Mouse (Mus musculus) layer of hippocampus, adult 6 months (tissue): Measurements from ENCODE around the gene AI661453. TPM values are rescaled to one million over a fixed set of nuclear protein-coding genes. Genes with fewer than 3 reads are reported as not detected.

Experiments used
- long read RNA-seq, 2 experiments: library from polyadenylated mRNA; unstranded; transcript quantifications; one replicate each; pipeline ENCODE4 v2.0.0; 2019 to 2020
- polyA plus RNA-seq: library from polyadenylated mRNA; unstranded; fragments of <200 nt; fragmentation: Nextera tagmentation; gene quantifications from 2 replicates; pipeline ENCODE4 v1.2.3, GENCODE M21; 2021

AI661453 gene
- polyA plus RNA-seq: 0.09 TPM in 1 of 2 replicates, not detected in the other
- long read RNA-seq, experiment 1: 0 reads
- long read RNA-seq, experiment 2: 0 reads

DNA sequence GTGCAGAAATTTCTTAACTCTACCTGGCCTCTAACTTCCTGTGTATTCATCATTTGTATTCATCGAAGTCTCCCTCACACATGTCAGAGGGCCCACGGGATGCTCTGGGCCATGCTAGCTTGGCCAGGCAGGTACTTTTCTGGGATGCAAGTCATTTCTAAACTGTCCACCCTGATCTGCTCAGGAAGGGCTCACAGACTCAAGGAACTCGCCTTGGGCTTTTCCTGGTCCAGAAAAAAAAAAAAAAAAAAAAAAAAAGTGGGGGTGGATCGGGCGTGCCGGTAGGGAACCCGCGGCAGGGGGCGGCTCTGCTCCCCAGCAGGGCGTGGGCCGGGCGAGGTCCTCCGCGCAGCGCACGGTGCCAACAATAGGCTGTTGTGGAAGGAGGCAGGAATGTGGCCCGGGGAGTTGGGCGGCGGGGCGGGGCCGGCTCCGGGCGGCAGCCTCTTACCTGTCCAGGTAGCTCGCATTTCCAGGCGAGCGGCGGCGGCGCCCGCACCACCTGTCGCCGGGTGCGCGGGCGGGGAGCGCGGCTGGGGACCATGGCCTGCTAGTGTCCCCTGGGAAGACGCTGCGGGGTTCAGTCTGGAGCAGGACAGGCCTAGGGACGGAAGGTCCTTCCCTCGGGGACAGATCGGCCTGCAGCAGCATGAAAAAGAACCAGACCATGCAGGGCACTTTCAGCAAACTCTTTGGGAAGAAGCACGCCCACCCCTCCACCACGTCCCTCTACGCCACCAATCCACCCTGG lies at the start of gene AI661453:
AI661453 (plus strand) TSS at position 460 of the 751 bp plus-strand sequence.

DNA sequence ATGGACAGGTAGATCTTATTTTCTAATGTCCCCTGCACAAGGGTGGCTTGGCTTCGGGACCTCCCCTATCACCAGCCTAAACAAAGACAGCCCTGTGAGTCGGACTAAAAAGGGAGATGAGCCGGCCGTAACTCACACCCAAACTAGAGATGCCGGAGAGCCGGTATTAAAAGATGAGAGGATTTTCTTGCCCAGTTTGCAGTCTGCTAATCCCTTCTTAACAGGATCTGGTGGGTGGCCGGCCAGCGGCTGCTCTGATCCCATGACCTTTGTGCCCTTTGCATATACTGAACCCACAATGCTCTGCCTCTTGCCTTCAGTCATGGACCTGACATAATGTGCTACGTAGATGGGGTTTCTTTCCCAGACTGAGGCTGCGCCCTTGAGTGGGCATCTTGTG lies 36.0 kb upstream of the AI661453 start, which contains the start of gene Guca1a:
Guca1a (minus strand) TSS at position 134 of the 400 bp plus-strand sequence.

DNA sequence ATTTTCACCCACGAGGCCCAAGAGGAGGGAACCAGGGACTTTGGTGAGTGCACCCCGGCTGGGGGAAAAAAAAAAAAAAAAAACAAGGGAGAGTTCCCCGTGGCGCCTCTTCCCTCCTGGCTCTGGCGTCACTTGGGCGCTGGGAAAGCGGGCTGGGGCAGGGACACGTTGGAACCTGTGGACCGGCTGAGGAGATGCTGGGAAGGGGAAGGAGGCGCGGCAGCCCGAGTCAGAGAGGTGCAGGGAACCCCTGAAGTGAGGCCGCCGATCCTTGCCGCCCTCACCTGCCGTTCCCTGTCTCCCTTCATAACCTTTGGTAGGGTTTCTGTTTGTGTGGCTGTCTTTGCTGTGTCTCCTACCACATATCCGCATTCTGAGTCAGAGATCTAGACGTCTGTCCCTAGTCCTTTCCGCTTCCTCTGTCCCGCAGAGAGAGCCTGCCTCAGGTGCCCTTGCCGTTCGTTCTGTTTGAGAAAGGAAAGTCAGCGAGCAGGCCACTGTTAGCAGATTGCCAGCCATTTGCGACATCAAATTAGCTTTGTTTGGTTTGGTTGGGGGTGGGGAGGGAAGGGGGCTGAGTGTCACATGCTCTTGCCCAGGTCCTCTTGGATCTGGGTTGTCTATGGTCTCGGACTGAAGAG lies 612 bp downstream of the AI661453 start, which contains the start of gene 1700001C19Rik:
1700001C19Rik (minus strand) TSS at position 470 of the 641 bp plus-strand sequence.

DNA sequence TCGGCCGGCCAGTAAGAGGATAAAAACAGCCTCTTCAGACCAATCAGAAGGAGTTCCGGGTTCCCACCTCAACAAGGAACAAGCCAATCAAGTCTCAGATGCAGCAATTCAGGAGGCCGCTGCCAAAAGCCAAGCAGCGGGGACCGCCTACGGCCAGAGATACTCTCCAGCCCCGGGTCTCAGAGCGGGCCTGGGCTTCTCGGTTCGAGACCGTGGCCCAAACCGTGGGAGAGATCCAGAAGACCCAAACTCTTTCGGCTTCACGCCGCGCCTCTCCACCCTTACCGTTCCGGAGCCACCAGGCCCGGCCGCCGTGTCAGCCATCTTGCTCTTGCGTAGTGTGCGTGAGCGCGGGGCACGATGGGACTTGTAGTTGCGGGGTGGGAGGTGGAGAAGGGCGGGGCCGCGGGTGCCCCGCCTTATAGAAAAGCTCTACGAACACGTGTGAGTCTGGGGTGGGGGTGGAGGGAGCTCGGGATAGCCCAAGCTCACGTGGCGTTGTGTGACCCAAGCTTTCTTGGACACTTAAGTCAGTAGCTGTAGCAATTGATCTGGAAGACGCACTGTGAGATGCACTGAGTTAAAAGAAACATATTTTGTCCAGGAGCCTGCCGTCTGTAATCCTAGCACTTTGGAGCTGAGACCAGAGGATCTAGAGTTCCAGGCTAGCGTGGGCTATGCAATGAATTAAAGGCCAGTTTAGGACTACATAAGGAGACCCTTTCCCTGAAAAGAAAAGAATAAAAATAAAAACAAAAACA lies 65.7 kb downstream of the AI661453 start, which contains the start of gene Taf8:
Taf8 (minus strand) TSS at position 347 of the 761 bp plus-strand sequence.

DNA sequence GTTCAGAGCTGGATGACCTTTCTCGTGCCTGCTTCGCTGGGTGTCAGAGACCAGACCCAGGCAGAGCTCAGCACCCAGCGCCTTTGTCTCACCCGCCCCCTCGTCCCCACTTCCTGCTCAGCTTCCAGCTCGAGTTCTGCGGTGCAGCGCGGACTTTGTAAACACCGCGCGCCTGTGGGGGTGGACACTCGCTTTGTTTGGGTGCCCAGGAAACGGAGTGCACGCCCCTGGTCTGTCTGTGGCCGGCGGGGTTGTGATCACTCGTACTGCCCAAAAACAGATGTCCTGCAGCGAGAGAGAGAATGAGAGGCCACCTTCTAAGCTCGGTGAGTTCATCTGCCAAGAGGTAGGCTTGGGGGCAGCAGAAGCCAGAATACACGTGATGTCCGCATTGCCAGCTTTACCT lies 68.5 kb downstream of the AI661453 start, which contains the start of gene Ccnd3:
Ccnd3 (plus strand) TSS at position 111 of the 406 bp plus-strand sequence.

Other genes with a start within 250 kb of the AI661453 start
- gene Mrps10, start 67.7 kb upstream of the AI661453 start, polyA plus RNA-seq: 66.7 and 69.4 TPM in 2 replicates
- 0.08 and 0.21 TPM in 2 replicates for gene Guca1b, start 51.2 kb upstream of the AI661453 start, polyA plus RNA-seq
- 1.2 and 1.3 TPM in 2 replicates for gene Guca1a, start 36.0 kb upstream of the AI661453 start, polyA plus RNA-seq
- 0.19 and 0.28 TPM in 2 replicates for gene 1700001C19Rik, start 761 bp downstream of the AI661453 start, polyA plus RNA-seq
- 6.0 and 6.4 TPM in 2 replicates for gene Taf8, start 65.7 kb downstream of the AI661453 start, polyA plus RNA-seq
- 45.7 and 49.1 TPM in 2 replicates for gene Ccnd3, start 68.4 kb downstream of the AI661453 start, polyA plus RNA-seq
- gene Bysl, start 174.9 kb downstream of the AI661453 start, polyA plus RNA-seq: 15.7 TPM in 2 replicates
- 14.8 and 15.8 TPM in 2 replicates for gene Med20, start 175.0 kb downstream of the AI661453 start, polyA plus RNA-seq
- 6.4 and 6.7 TPM in 2 replicates for gene Gm20517, start 175.0 kb downstream of the AI661453 start, polyA plus RNA-seq
- 3.9 and 4.8 TPM in 2 replicates for gene Usp49, start 194.1 kb downstream of the AI661453 start, polyA plus RNA-seq